ENCODE assay signal across 8 mouse cellular contexts in genomic region chr17:56350694-56351093, GRCm38 (mm10). TPM values are rescaled to one million over a fixed set of nuclear protein-coding genes. Genes with fewer than 3 reads are reported as not detected.
DNase-seq lines count a peak whose midpoint lies in the region; ATAC-seq lines count a peak whose summit lies in the region.

No protein-coding gene starts in this region.

- no peak overlapping the region for H3K27ac ChIP-seq in midbrain, embryonic 10.5 days (replicated peaks)

- intact Hi-C loops in left cerebral cortex, postnatal 14 days (cut with DNase I): no loop called here

- peak; percentile 90 for ATAC-seq in common myeloid progenitor, adult 5-6 weeks (replicated peaks; ENCODE audit: low read depth, poor library complexity, severe bottlenecking)

- DNase-seq in adipocyte (ENCODE audit: low spot score): peak; percentile 84
- peak; percentile 91 for DNase-seq in gastrocnemius, postnatal 10 days
- peak; percentile 37 for DNase-seq in hindlimb bud, embryonic 11.5 days (ENCODE audit: extremely low spot score, low read depth, low spot score)
- peak; percentile 79 to 82 for DNase-seq in left cerebral cortex, postnatal 14 days (ENCODE audit: low spot score in 2 of 2)
- peak; percentile 68 for DNase-seq in midbrain, embryonic 10.5 days (ENCODE audit: low spot score)
- DNase-seq in right cerebral cortex, postnatal 4 days: peak; percentile 87
- peak; percentile 59 for DNase-seq in yolk sac, embryonic 10.5 days (ENCODE audit: low spot score)

- peaks cover 4% of the 10 kb centered on the region for H3K4me1 ChIP-seq in midbrain, embryonic 10.5 days

- H3K9me3 ChIP-seq in midbrain, embryonic 10.5 days (replicated peaks): no peaks in the 10 kb centered on the region

- WGBS in midbrain, embryonic 10.5 days: 38% methylated on average over 2 of the region's 2 CpGs

- H3K27me3 ChIP-seq in midbrain, embryonic 10.5 days (ENCODE audit: low read depth, poor library complexity, severe bottlenecking): no peaks in the 10 kb centered on the region

- no peak overlapping the region for H3K4me3 ChIP-seq in midbrain, embryonic 10.5 days

- H3K36me3 ChIP-seq in midbrain, embryonic 10.5 days: peaks cover 46% of the 10 kb centered on the region

RNA-seq across cellular contexts. Expression of gene Kdm4b, which starts 24.8 kb away (rescaled TPM):
- 7.2 and 17.0 TPM in 2 replicates for total RNA-seq in common myeloid progenitor, adult 5-6 weeks (2017)
- total RNA-seq in gastrocnemius, postnatal 10 days (2021): 10 to 100 TPM; 24.9 to 28.6 TPM
- total RNA-seq in left cerebral cortex, postnatal 14 days (2021): 10 to 100 TPM; 75.0 to 87.7 TPM
- 45.2 and 56.1 TPM in 2 replicates for polyA plus RNA-seq in midbrain, embryonic 10.5 days (2016; fragmentation: Nextera tagmentation; extraction: Ambion mirVana)

RNA-seq across cellular contexts. Expression of gene Uhrf1, which starts 47.6 kb away (rescaled TPM):
- 142 and 165 TPM in 2 replicates for total RNA-seq in common myeloid progenitor, adult 5-6 weeks (2017)
- total RNA-seq in gastrocnemius, postnatal 10 days (2021): 10 to 100 TPM; 14.4 to 20.3 TPM
- total RNA-seq in left cerebral cortex, postnatal 14 days (2021): 1 to 10 TPM; 2.1 to 2.8 TPM
- 291 and 321 TPM in 2 replicates for polyA plus RNA-seq in midbrain, embryonic 10.5 days (2016; fragmentation: Nextera tagmentation; extraction: Ambion mirVana)

RNA-seq across cellular contexts. Expression of gene Arrdc5, which starts 50.6 kb away (rescaled TPM):
- not detected in 2 replicates for total RNA-seq in common myeloid progenitor, adult 5-6 weeks (2017)
- not detected for total RNA-seq in gastrocnemius, postnatal 10 days (2021)
- not detected for total RNA-seq in left cerebral cortex, postnatal 14 days (2021)
- not detected in 2 replicates for polyA plus RNA-seq in midbrain, embryonic 10.5 days (2016; fragmentation: Nextera tagmentation; extraction: Ambion mirVana)

RNA-seq across cellular contexts. Expression of gene Plin3, which starts 58.0 kb away (rescaled TPM):
- total RNA-seq in common myeloid progenitor, adult 5-6 weeks (2017): 8.7 and 11.6 TPM in 2 replicates
- total RNA-seq in gastrocnemius, postnatal 10 days (2021): 10 to 100 TPM; 37.2 to 41.7 TPM
- 1 to 10 TPM; 4.8 TPM for total RNA-seq in left cerebral cortex, postnatal 14 days (2021)
- 59.5 and 70.0 TPM in 2 replicates for polyA plus RNA-seq in midbrain, embryonic 10.5 days (2016; fragmentation: Nextera tagmentation; extraction: Ambion mirVana)

Comparison
In these comparisons a context has a peak if more than half of its experiments do, and no peak if none do; other contexts are left out.
1. DNase-seq: peak in every context shown above with its lines; median percentile 91 in gastrocnemius, postnatal 10 days; 87 in right cerebral cortex, postnatal 4 days; 84 in adipocyte; 80 in left cerebral cortex, postnatal 14 days; 68 in midbrain, embryonic 10.5 days; 59 in yolk sac, embryonic 10.5 days; 37 in hindlimb bud, embryonic 11.5 days.
2. RNA of gene Uhrf1, which starts 47.6 kb away (total RNA-seq): 142 to 165 TPM in common myeloid progenitor, adult 5-6 weeks and 14.4 to 20.3 TPM in gastrocnemius, postnatal 10 days; 2.1 to 2.8 TPM in left cerebral cortex, postnatal 14 days; every median in the first group is over 4 times any median in the second.